ENCODE assay signal across 15 mouse cellular contexts in the genomic region with DNA sequence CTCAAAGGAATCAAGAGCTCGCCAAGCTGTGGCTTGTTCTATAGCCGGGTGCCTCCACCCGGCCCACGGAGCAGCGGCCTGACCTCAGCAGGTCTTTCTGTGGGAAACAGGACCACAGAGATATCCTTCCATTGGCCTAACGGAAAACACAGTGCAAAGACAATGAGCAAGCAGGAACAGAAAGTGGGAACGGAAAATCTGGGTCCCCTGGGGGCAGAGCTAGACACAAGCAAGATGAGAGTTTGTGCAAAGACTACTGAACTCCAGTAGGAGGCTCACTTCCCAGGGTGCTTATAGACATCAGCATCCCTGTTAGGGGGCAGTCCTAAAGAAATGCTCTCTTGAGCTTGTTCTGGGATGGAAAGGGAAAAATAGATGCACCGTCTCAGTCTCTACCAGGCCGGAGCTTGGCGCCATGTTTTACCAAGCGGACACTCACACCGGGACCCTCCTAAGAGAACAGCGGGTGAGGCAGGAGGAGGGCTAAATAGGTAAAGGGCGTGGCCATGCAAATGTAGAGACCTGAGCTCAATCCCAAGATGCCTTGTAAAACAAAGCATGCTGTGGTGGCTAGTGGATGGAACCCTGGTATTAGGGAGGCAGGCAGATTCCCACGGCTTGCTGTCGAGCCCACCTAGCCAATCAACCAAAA.
DNase-seq lines count a peak whose midpoint lies in the region; ATAC-seq and TF ChIP-seq lines count a peak whose summit lies in the region.
"Had no signal": no experiment of that assay in that cellular context is flagged by ENCODE, and none has a peak within 500 bp of the region (broad histone marks: within the 10 kb centered on the region; RNA-seq: fewer than 3 reads in every experiment).

No protein-coding gene starts in this region.

- intact Hi-C loops in heart, postnatal 25 days (cut with DNase I): no loop called here

- H3K4me3 ChIP-seq in midbrain, postnatal 0 days (ENCODE audit: low read depth, low read length): no peak overlapping the region
- H3K4me3 ChIP-seq in midbrain, embryonic 15.5 days: no peak overlapping the region
- H3K4me3 ChIP-seq: embryonic facial prominence, embryonic 12.5 days; liver, embryonic 12.5 days had no signal

- peak; percentile 25 for DNase-seq in heart, postnatal 4 days
- DNase-seq in heart, postnatal 25 days (ENCODE audit: low spot score): no peak
- no peak for DNase-seq in midbrain, postnatal 0 days (ENCODE audit: low spot score)
- DNase-seq in WW6 (ENCODE audit: low read depth, low spot score): peak; percentile 65
- DNase-seq in spleen, postnatal 36 days (ENCODE audit: low spot score in 2 of 2): peak; percentile 70 to 71
- no peak for DNase-seq in left cerebral cortex, adult 8-10 months (ENCODE audit: low spot score in 2 of 2)
- no peak for DNase-seq in gastrocnemius, adult 18-20 months (ENCODE audit: low spot score)
- DNase-seq: cerebellum, adult 11 months; kidney, postnatal 14 days had no signal

- peaks cover 8% of the 10 kb centered on the region; the same call in 1 of the 2 replicates for H3K4me1 ChIP-seq in midbrain, postnatal 0 days (ENCODE audit: insufficient read depth, low read length)
- H3K4me1 ChIP-seq in midbrain, embryonic 15.5 days: peaks cover 8% of the 10 kb centered on the region
- H3K4me1 ChIP-seq: liver, embryonic 12.5 days had no signal

- no peak for ATAC-seq in midbrain, postnatal 0 days (ENCODE audit: low FRiP score)
- no peak for ATAC-seq in midbrain, embryonic 15.5 days (replicated peaks)
- ATAC-seq: hindbrain, embryonic 16.5 days; liver, embryonic 12.5 days had no signal

- no peaks in the 10 kb centered on the region; the same call in 1 of the 2 replicates for H3K27me3 ChIP-seq in midbrain, postnatal 0 days (ENCODE audit: insufficient read depth, low read length)
- H3K27me3 ChIP-seq in midbrain, embryonic 15.5 days (replicated peaks): no peaks in the 10 kb centered on the region; the same call in 1 of the 2 replicates
- H3K27me3 ChIP-seq: embryonic facial prominence, embryonic 12.5 days; liver, embryonic 12.5 days had no signal

- 56% methylated on average over 16 of the region's 16 CpGs for WGBS in midbrain, postnatal 0 days
- WGBS in midbrain, embryonic 15.5 days: 50% methylated on average over 16 of the region's 16 CpGs

- no peaks in the 10 kb centered on the region for H3K36me3 ChIP-seq in midbrain, postnatal 0 days (ENCODE audit: insufficient read depth, low read length)
- H3K36me3 ChIP-seq in midbrain, embryonic 15.5 days (replicated peaks): no peaks in the 10 kb centered on the region
- H3K36me3 ChIP-seq: embryonic facial prominence, embryonic 12.5 days; liver, embryonic 12.5 days had no signal

- no peak overlapping the region for H3K9ac ChIP-seq in midbrain, postnatal 0 days (replicated peaks; ENCODE audit: low read length, poor library complexity, severe bottlenecking)
- no peak overlapping the region for H3K9ac ChIP-seq in midbrain, embryonic 15.5 days
- H3K9ac ChIP-seq: embryonic facial prominence, embryonic 12.5 days; liver, embryonic 12.5 days had no signal

- H3K27ac ChIP-seq in midbrain, postnatal 0 days (ENCODE audit: low read depth, low read length): no peak overlapping the region
- no peak overlapping the region for H3K27ac ChIP-seq in midbrain, embryonic 15.5 days
- H3K27ac ChIP-seq: embryonic facial prominence, embryonic 12.5 days; liver, embryonic 12.5 days; macrophage had no signal

- no peaks in the 10 kb centered on the region for H3K9me3 ChIP-seq in midbrain, postnatal 0 days (ENCODE audit: low read length)
- H3K9me3 ChIP-seq in midbrain, embryonic 15.5 days: no peaks in the 10 kb centered on the region

- H3K4me2 ChIP-seq in midbrain, postnatal 0 days (ENCODE audit: low read depth, low read length, poor library complexity, severe bottlenecking): no peak overlapping the region
- no peak overlapping the region for H3K4me2 ChIP-seq in midbrain, embryonic 15.5 days
- H3K4me2 ChIP-seq: embryonic facial prominence, embryonic 12.5 days; heart, embryonic 11.5 days; liver, embryonic 12.5 days had no signal

- peak; percentile 41 for TF ChIP-seq CTCF in midbrain, postnatal 0 days (IDR thresholded peaks at IDR 0.05)

Comparison
In these comparisons a context has a peak if more than half of its experiments do, and no peak if none do; other contexts are left out.
1. DNase-seq: peak in heart, postnatal 4 days (single experiment), WW6 (single experiment) and spleen, postnatal 36 days (2 of 2); none in heart, postnatal 25 days (single experiment), midbrain, postnatal 0 days (single experiment), left cerebral cortex, adult 8-10 months (0 of 2) and gastrocnemius, adult 18-20 months (single experiment).